Mouse (Mus musculus) spleen, adult 2 months (tissue): ENCODE data around the gene Olig1.

Source experiments
- CTCF ChIP-seq: fragments of 200-500 bp; IDR thresholded peaks from 2 replicates; pipeline ENCODE4 v1.5.1; 2011; ENCODE audit warnings: mild to moderate bottlenecking, inconsistent platforms; ENCODE audit not compliant: insufficient read depth, insufficient read length, insufficient replicate concordance; ENCODE audit errors: extremely low read depth
- POLR2A ChIP-seq: fragments of 200-500 bp; IDR thresholded peaks from 2 replicates; pipeline ENCODE4 v1.6.1; 2011; ENCODE audit warnings: low read depth, low read length, inconsistent platforms

- TF ChIP-seq CTCF (no peak), POLR2A (no peak)
Observed at GRCm38 (mm10) chr16:91269468-91270211, at the start of gene Olig1.
